Mouse (Mus musculus) cortical plate, adult 2 months (tissue): Measurements from ENCODE around the gene Crim1. TPM values are rescaled to one million over a fixed set of nuclear protein-coding genes. Genes with fewer than 3 reads are reported as not detected.

ENCODE experiments used
- H3K27ac ChIP-seq: fragments of 200-500 bp; 2 replicates; pipeline ENCODE4 v1.5.1; 2012; ENCODE audit warnings: low read length, control low read depth, inconsistent platforms; ENCODE audit not compliant: insufficient read depth
- H3K4me1 ChIP-seq: fragments of 200-500 bp; 2 replicates; pipeline ENCODE4 v1.6.1; 2011; ENCODE audit warnings: low read length; ENCODE audit not compliant: control insufficient read depth, insufficient read depth
- H3K4me3 ChIP-seq: fragments of 200-500 bp; 2 replicates; pipeline ENCODE4 v1.5.1; 2011; ENCODE audit warnings: mild to moderate bottlenecking, low read length, control low read depth; ENCODE audit not compliant: insufficient read depth
- CTCF ChIP-seq: fragments of 200-500 bp; IDR thresholded peaks from 2 replicates; pipeline ENCODE4 v1.5.1; 2011; ENCODE audit warnings: mild to moderate bottlenecking, control low read depth, low read length; ENCODE audit not compliant: insufficient read depth; ENCODE audit errors: extremely low read depth
- POLR2A ChIP-seq: fragments of 200-500 bp; IDR thresholded peaks from 2 replicates; pipeline ENCODE4 v1.6.1; 2011; ENCODE audit warnings: mild to moderate bottlenecking, low read length, control low read depth; ENCODE audit not compliant: insufficient read depth; ENCODE audit errors: extremely low read depth
- polyA plus RNA-seq: library from polyadenylated mRNA; depleted of rRNA; stranded (reverse); fragments of >200 nt; gene quantifications from 2 replicates; pipeline ENCODE4 v1.2.3, GENCODE M21; 2012

Crim1 gene
- polyA plus RNA-seq, 1 experiment = 33.5 TPM

- Histone ChIP-seq H3K27ac (no peak overlapping the region), H3K4me3 (no peak overlapping the region), H3K4me1 (peaks cover 7% of the 10 kb centered on the region; the same call in 1 of the 2 replicates)
- no peak for TF ChIP-seq POLR2A
- no peak for TF ChIP-seq CTCF
These were observed 73.8 kb downstream of the Crim1 start for GRCm38 (mm10) chr17:78273875-78274274.

GRCm38 (mm10) chr17:78274609-78275506 lies 74.8 kb downstream of the Crim1 start:
- TF ChIP-seq CTCF (no peak), POLR2A (no peak)
- Histone ChIP-seq H3K4me3 (no peak overlapping the region), H3K4me1 (peaks cover 8% of the 10 kb centered on the region; the same call in 1 of the 2 replicates), H3K27ac (no peak overlapping the region)

- H3K27ac ChIP-seq = no peak overlapping the region
- no peak overlapping the region for H3K4me3 ChIP-seq
- TF ChIP-seq CTCF (no peak), POLR2A (no peak)
- H3K4me1 ChIP-seq = peaks cover 8% of the 10 kb centered on the region; the same call in 1 of the 2 replicates
These were observed 75.4 kb downstream of the Crim1 start for GRCm38 (mm10) chr17:78275507-78275813.

- H3K27ac ChIP-seq = no peak overlapping the region
- peaks cover 5% of the 10 kb centered on the region; the same call in 1 of the 2 replicates for H3K4me1 ChIP-seq
- TF ChIP-seq CTCF (no peak), POLR2A (no peak)
- H3K4me3 ChIP-seq = no peak overlapping the region
These were observed 79.1 kb downstream of the Crim1 start for GRCm38 (mm10) chr17:78279191-78279590.

GRCm38 (mm10) chr17:78280991-78281712 lies 81.1 kb downstream of the Crim1 start:
- H3K27ac ChIP-seq = no peak overlapping the region
- no peak overlapping the region for H3K4me3 ChIP-seq
- TF ChIP-seq CTCF = no peak
- no peak for TF ChIP-seq POLR2A
- 0 out of 2 replicates have a peak, but pooled peaks cover 2% of the 10 kb centered on the region for H3K4me1 ChIP-seq

GRCm38 (mm10) chr17:78283271-78283992 lies 83.4 kb downstream of the Crim1 start:
- H3K4me1 ChIP-seq = 0 out of 2 replicates have a peak, but pooled peaks cover 2% of the 10 kb centered on the region
- H3K27ac ChIP-seq = no peak overlapping the region
- H3K4me3 ChIP-seq = no peak overlapping the region
- TF ChIP-seq POLR2A (no peak), CTCF (no peak)

- Histone ChIP-seq H3K4me3 (no peak overlapping the region), H3K27ac (no peak overlapping the region), H3K4me1 (no peaks in the 10 kb centered on the region)
- TF ChIP-seq POLR2A (no peak), CTCF (no peak)
These were observed 86.0 kb downstream of the Crim1 start for GRCm38 (mm10) chr17:78286021-78286420.

GRCm38 (mm10) chr17:78287391-78287790 lies 87.3 kb downstream of the Crim1 start:
- Histone ChIP-seq H3K4me1 (no peaks in the 10 kb centered on the region), H3K27ac (no peak overlapping the region), H3K4me3 (no peak overlapping the region)
- TF ChIP-seq CTCF = no peak
- TF ChIP-seq POLR2A = no peak

- TF ChIP-seq POLR2A = no peak
- no peak for TF ChIP-seq CTCF
- no peak overlapping the region for H3K27ac ChIP-seq
- 0 out of 2 replicates have a peak, but pooled peaks cover under 1% of the 10 kb centered on the region for H3K4me1 ChIP-seq
- no peak overlapping the region for H3K4me3 ChIP-seq
These were observed 90.3 kb downstream of the Crim1 start for GRCm38 (mm10) chr17:78290153-78290876.
